Mouse (Mus musculus): ENCODE measurements around the gene Cyp4f14. TPM values are rescaled to one million over a fixed set of nuclear protein-coding genes. Genes with fewer than 3 reads are reported as not detected.

The Cyp4f14 gene
- polyA plus RNA-seq, 1 experiment: not detected

DNA sequence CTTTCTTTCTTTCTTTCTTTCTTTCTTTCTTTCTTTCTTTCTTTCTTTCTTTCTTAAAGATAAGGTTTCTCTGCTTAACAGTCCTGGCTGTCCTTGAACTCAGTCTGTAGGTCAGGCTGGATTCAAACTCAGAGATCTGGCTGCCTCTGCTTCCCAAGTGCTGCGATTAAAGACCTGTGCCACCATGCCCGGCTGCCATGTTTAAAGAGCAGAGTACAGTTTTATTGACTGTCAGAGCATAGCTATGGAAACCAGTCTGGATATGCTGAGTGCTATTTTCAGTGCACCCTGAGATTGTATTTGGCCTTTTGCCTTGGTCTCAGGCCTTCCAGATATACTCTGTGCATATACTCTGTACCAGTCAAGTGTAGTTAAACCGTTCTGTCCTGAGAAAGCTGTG lies 26.5 kb upstream of the Cyp4f14 start:
- Histone ChIP-seq H3K36me3 (ENCODE audit: control insufficient read depth) (no peaks in the 10 kb centered on the region), H3K27me3 (ENCODE audit: control insufficient read depth) (no peaks in the 10 kb centered on the region), H3K4me3 (replicated peaks) (no peak overlapping the region), H3K9me3 (ENCODE audit: control insufficient read depth, low read length) (no peaks in the 10 kb centered on the region), H3K4me1 (ENCODE audit: control insufficient read depth) (peaks cover 16% of the 10 kb centered on the region)
- no peak for TF ChIP-seq GATA1 (IDR thresholded peaks at IDR 0.05; ENCODE audit: low read length)
- TF ChIP-seq TAL1 (IDR thresholded peaks at IDR 0.05; ENCODE audit: low read length): no peak

DNA sequence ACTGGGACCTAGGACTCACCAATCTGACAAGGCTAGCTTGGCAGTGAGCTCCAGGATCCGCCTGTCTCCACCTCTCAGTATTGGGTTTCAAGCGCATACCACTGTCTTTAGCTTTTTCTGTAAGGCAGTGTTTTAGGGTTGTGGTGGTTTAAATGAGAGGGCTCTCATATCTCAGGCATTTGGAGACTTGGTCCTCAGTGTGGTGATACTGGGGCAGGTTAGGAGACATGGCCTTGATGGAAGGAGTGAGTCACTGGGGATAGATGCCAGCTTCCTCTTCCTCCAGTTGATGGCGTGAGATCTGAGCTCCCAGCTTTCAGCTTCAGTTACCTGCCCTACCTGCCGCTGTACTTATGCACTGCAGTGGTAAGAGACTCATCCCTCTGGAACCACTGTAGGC lies 22.7 kb upstream of the Cyp4f14 start:
- no peaks in the 10 kb centered on the region for H3K27me3 ChIP-seq (ENCODE audit: control insufficient read depth)
- H3K9me3 ChIP-seq (ENCODE audit: control insufficient read depth, low read length): no peaks in the 10 kb centered on the region
- TF ChIP-seq GATA1 (IDR thresholded peaks at IDR 0.05; ENCODE audit: low read length) (no peak), TAL1 (IDR thresholded peaks at IDR 0.05; ENCODE audit: low read length) (no peak)
- no peak overlapping the region for H3K4me3 ChIP-seq (replicated peaks)
- H3K36me3 ChIP-seq (ENCODE audit: control insufficient read depth): no peaks in the 10 kb centered on the region
- no peaks in the 10 kb centered on the region for H3K4me1 ChIP-seq (ENCODE audit: control insufficient read depth)

DNA sequence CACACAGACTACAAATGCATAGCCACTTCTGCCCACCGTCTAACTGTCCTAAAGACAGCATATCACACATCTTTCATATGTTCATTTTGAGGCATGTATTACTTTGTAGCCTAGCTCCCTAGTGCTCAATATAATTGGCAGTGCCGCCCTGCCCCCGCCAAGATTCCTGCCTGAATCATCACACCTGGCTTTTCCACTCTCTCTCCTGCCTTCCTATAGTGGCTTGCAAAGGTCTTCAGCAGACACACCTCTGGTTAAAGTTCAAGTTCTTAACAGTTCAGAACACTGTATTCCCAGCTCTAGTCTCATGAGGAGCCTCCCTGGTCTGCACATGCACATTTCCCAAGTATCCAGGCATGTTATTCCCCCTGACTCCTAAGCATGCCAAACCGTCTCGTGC lies 10.7 kb upstream of the Cyp4f14 start:
- Histone ChIP-seq H3K36me3 (ENCODE audit: control insufficient read depth) (no peaks in the 10 kb centered on the region), H3K4me3 (replicated peaks) (no peak overlapping the region), H3K9me3 (ENCODE audit: control insufficient read depth, low read length) (no peaks in the 10 kb centered on the region), H3K4me1 (ENCODE audit: control insufficient read depth) (peaks cover 5% of the 10 kb centered on the region), H3K27me3 (ENCODE audit: control insufficient read depth) (no peaks in the 10 kb centered on the region)
- TF ChIP-seq GATA1 (IDR thresholded peaks at IDR 0.05; ENCODE audit: low read length) (no peak), TAL1 (IDR thresholded peaks at IDR 0.05; ENCODE audit: low read length) (no peak)

DNA sequence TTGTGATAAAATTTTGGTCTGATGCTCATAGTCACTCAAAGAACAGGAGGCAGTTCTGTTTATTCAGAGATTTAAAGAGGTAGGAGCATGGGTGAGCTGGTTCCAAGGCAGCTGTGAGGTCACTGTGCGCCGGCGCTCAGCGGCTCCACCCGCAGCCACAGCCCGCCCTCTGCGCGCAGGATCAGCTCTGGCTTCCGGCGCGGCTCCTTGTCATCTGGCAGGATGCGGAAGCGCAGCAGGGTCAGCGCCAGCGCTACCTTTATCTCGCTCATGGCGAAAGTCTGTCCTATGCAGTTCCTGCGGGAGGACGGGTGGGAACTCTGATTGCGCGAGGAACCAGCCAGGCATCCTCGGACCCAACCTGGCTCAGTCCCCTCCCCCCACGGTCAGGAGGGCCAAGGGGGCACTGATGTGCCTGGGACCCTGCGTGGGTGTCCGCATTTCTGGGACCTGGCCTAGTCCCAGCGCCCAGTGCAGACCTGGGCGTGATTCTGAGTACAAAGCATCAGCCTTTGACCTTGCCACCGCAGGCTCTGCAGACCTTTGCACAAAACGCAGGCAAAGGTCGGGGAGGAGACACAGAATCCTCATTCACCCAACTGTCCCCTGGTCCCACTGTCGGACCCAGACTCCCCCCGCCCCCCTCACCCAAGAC lies 7.6 kb upstream of the Cyp4f14 start:
- Histone ChIP-seq H3K27me3 (ENCODE audit: control insufficient read depth) (no peaks in the 10 kb centered on the region), H3K4me3 (replicated peaks) (peak overlapping the region; percentile 50), H3K9me3 (ENCODE audit: control insufficient read depth, low read length) (no peaks in the 10 kb centered on the region), H3K36me3 (ENCODE audit: control insufficient read depth) (no peaks in the 10 kb centered on the region), H3K4me1 (ENCODE audit: control insufficient read depth) (peaks cover 5% of the 10 kb centered on the region)
- no peak for TF ChIP-seq GATA1 (IDR thresholded peaks at IDR 0.05; ENCODE audit: low read length)
- TF ChIP-seq TAL1 (IDR thresholded peaks at IDR 0.05; ENCODE audit: low read length): no peak

DNA sequence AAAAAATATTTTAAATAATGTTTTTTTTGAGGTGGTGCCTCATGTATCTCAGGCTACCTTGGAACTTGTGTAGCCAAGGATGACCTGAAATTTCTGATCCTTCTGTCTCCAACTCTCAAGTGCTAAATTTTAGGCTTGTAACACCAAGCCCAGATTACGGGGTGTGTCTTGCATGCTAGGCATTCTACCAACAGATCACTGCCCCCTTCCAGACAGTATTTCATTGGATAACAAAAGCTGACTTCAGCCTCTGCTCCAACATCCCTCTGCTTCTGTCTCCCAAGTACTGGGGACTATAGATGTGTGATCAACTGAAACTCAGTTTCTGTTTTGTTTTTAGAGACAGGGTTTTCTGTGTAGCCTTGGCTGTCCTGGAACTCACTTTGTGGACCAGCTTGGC lies 6.5 kb upstream of the Cyp4f14 start:
- no peak for TF ChIP-seq GATA1 (IDR thresholded peaks at IDR 0.05; ENCODE audit: low read length)
- TF ChIP-seq TAL1 (IDR thresholded peaks at IDR 0.05; ENCODE audit: low read length): no peak
- H3K4me1 ChIP-seq (ENCODE audit: control insufficient read depth): peaks cover 5% of the 10 kb centered on the region

DNA sequence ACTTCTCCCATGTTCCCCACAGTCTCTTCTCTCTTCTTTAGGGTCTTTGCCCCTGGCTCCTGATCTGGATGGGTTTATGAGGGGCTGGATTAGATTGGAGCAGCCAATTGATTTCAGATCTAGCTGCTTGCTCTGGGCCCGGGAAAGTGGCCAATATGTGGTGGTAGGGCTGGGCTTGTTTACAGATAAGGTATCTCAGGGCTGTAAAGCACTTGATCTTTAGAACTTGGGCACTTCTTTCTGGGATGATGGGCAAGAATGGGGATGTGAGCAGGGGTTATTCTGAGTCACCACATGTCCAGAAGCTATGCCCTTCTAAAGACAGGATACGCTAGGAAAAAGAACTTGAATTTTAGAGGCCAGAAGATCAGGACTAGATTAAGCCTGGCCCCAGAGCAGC lies 2.0 kb upstream of the Cyp4f14 start:
- TF ChIP-seq TAL1 (IDR thresholded peaks at IDR 0.05; ENCODE audit: low read length) (no peak), GATA1 (IDR thresholded peaks at IDR 0.05; ENCODE audit: low read length) (no peak)
- H3K36me3 ChIP-seq (ENCODE audit: control insufficient read depth): no peaks in the 10 kb centered on the region
- H3K4me1 ChIP-seq (ENCODE audit: control insufficient read depth): no peaks in the 10 kb centered on the region
- no peak overlapping the region for H3K4me3 ChIP-seq (replicated peaks)
- no peaks in the 10 kb centered on the region for H3K9me3 ChIP-seq (ENCODE audit: control insufficient read depth, low read length)
- H3K27me3 ChIP-seq (ENCODE audit: control insufficient read depth): no peaks in the 10 kb centered on the region

More for the DNA sequence above, 6.5 kb upstream of the Cyp4f14 start:
- Histone ChIP-seq H3K27me3 (ENCODE audit: control insufficient read depth) (no peaks in the 10 kb centered on the region), H3K36me3 (ENCODE audit: control insufficient read depth) (no peaks in the 10 kb centered on the region), H3K9me3 (ENCODE audit: control insufficient read depth, low read length) (no peaks in the 10 kb centered on the region), H3K4me3 (replicated peaks) (no peak overlapping the region)

DNA sequence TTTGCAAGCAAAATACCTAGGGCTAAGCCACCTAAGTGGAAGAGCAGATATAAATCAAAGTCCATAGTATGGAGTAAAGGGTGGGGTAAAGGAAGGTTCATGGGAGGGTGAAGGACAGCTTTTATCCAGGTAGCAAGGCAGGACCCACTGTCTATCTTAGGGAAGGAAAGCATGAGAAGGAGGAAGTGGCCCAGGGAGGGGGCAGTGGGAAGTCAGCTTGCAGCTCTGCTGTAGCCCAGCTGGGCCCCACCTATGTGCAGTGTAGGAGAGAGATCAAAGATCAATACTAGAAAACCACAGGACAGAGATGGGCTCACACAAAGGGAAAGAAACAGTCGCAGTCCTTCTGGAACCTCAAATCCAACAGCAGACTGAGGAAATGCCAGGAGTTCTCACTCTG lies 1.1 kb downstream of the Cyp4f14 start:
- TF ChIP-seq TAL1 (IDR thresholded peaks at IDR 0.05; ENCODE audit: low read length) (no peak), GATA1 (IDR thresholded peaks at IDR 0.05; ENCODE audit: low read length) (no peak)
- Histone ChIP-seq H3K27me3 (ENCODE audit: control insufficient read depth) (no peaks in the 10 kb centered on the region), H3K4me3 (replicated peaks) (no peak overlapping the region), H3K9me3 (ENCODE audit: control insufficient read depth, low read length) (no peaks in the 10 kb centered on the region), H3K4me1 (ENCODE audit: control insufficient read depth) (no peaks in the 10 kb centered on the region), H3K36me3 (ENCODE audit: control insufficient read depth) (no peaks in the 10 kb centered on the region)

DNA sequence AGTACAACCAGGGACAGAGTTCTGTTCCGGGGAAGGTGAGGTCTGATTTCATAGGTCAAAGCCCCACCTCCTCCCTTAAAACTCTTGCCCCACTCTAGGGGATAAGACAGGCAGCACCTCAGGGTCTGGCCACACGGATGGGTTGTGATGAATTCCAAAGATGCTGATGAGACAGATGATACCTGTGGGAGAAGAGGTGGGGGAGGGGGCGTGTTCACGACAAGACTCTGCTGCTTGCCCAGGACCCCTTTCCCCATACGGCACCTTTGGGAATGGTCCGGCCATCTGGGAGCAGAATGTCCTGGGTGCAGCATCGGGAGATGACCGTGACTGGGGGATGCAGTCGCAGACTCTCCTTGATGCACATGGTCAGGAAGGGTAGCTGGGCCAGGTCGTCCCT lies 11.0 kb downstream of the Cyp4f14 start:
- TF ChIP-seq TAL1 (IDR thresholded peaks at IDR 0.05; ENCODE audit: low read length): no peak
- TF ChIP-seq GATA1 (IDR thresholded peaks at IDR 0.05; ENCODE audit: low read length): no peak
- Histone ChIP-seq H3K27me3 (ENCODE audit: control insufficient read depth) (peaks cover 5% of the 10 kb centered on the region; the same call in 1 of the 2 replicates), H3K4me3 (replicated peaks) (no peak overlapping the region)

DNA sequence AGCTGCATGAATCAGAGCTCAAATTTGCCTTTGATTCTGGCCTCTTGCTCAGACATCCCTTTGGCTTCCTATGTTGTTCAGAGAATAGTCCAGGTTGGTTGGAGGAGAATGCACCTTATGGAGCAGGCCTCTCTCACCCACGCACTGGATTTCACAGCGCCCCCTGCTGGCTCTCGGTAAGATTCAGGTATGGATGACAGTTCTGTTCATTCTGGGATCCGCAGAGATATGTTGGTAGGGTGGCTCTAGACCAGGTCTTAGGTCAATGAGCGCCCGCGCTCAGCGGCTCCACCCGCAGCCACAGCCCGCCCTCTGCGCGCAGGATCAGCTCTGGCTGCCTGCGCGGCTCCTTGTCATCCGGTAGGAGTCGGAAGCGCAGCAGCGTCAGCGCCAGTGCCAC lies 11.9 kb downstream of the Cyp4f14 start:
- Histone ChIP-seq H3K9me3 (ENCODE audit: control insufficient read depth, low read length) (no peaks in the 10 kb centered on the region), H3K4me3 (replicated peaks) (no peak overlapping the region)

More for the DNA sequence above, 11.0 kb downstream of the Cyp4f14 start:
- no peaks in the 10 kb centered on the region for H3K9me3 ChIP-seq (ENCODE audit: control insufficient read depth, low read length)
- no peaks in the 10 kb centered on the region for H3K4me1 ChIP-seq (ENCODE audit: control insufficient read depth)
- no peaks in the 10 kb centered on the region for H3K36me3 ChIP-seq (ENCODE audit: control insufficient read depth)

DNA sequence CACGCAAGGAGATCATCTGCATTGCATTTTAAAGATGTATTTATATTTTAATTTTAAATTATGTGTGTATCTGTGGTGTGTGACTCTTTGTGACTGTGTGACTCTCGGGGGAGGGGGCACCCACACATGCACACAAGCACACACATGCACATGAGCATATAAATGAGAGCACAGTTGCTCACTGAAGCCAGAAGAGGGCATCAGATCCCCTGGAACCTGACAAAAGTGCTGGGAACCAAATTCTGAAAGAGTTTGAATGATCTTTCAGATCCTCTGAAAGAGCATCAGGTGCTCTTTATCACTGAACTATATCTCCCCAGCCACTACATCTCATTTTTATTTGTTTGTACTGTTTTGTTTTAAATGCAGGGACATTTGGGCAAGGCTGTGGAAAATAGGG lies 12.7 kb downstream of the Cyp4f14 start:
- H3K4me3 ChIP-seq (replicated peaks): no peak overlapping the region
- H3K27me3 ChIP-seq (ENCODE audit: control insufficient read depth): peaks cover 5% of the 10 kb centered on the region; the same call in 1 of the 2 replicates
- TF ChIP-seq TAL1 (IDR thresholded peaks at IDR 0.05; ENCODE audit: low read length) (no peak), GATA1 (IDR thresholded peaks at IDR 0.05; ENCODE audit: low read length) (no peak)
- no peaks in the 10 kb centered on the region for H3K36me3 ChIP-seq (ENCODE audit: control insufficient read depth)
- no peaks in the 10 kb centered on the region for H3K4me1 ChIP-seq (ENCODE audit: control insufficient read depth)
- H3K9me3 ChIP-seq (ENCODE audit: control insufficient read depth, low read length): no peaks in the 10 kb centered on the region

More for the DNA sequence above, 11.9 kb downstream of the Cyp4f14 start:
- Histone ChIP-seq H3K4me1 (ENCODE audit: control insufficient read depth) (no peaks in the 10 kb centered on the region), H3K36me3 (ENCODE audit: control insufficient read depth) (no peaks in the 10 kb centered on the region), H3K27me3 (ENCODE audit: control insufficient read depth) (peaks cover 5% of the 10 kb centered on the region; the same call in 1 of the 2 replicates)
- TF ChIP-seq TAL1 (IDR thresholded peaks at IDR 0.05; ENCODE audit: low read length) (no peak), GATA1 (IDR thresholded peaks at IDR 0.05; ENCODE audit: low read length) (no peak)
